Mouse (Mus musculus) midbrain, embryonic 14.5 days (tissue): ENCODE results near the gene Olfr1357. TPM values are rescaled to one million over a fixed set of nuclear protein-coding genes. Genes with fewer than 3 reads are reported as not detected.

Source experiments
- ATAC-seq: fragments of 200-750 bp; cut with Nextera tagmentation; 2 replicates; pipeline ENCODE4 v1.8.0; 2017; ENCODE audit warnings: moderate number of reproducible peaks, moderate library complexity; ENCODE audit not compliant: low FRiP score, low TSS enrichment
- DNase-seq: peaks from one replicate; pipeline ENCODE4 v3.0.0-alpha.2; 2015
- H3K27ac ChIP-seq: fragments of 300-500 bp; sonication (generic); replicated peaks from 2 replicates; pipeline ENCODE4 v1.5.1; 2014; ENCODE audit warnings: mild to moderate bottlenecking, low read depth, low read length, moderate library complexity
- H3K27me3 ChIP-seq: fragments of 300-500 bp; sonication (generic); 2 replicates; pipeline ENCODE4 v1.6.1; 2014; ENCODE audit warnings: low read length, control low read depth, mixed read lengths; ENCODE audit not compliant: control insufficient read depth, insufficient read depth
- H3K36me3 ChIP-seq: fragments of 300-500 bp; sonication (generic); 2 replicates; pipeline ENCODE4 v1.6.1; 2014; ENCODE audit warnings: low read length, control low read depth; ENCODE audit not compliant: control insufficient read depth, insufficient read depth
- H3K4me1 ChIP-seq: fragments of 300-500 bp; sonication (generic); 2 replicates; pipeline ENCODE4 v1.6.1; 2014; ENCODE audit warnings: mild to moderate bottlenecking, antibody characterized with exemption, low read length, control low read depth; ENCODE audit not compliant: control insufficient read depth, insufficient read depth
- H3K4me2 ChIP-seq: fragments of 300-500 bp; sonication (generic); 2 replicates; pipeline ENCODE4 v1.6.1; 2014; ENCODE audit warnings: mild to moderate bottlenecking, low read length, moderate library complexity
- H3K4me3 ChIP-seq: fragments of 300-500 bp; sonication (generic); replicated peaks from 2 replicates; pipeline ENCODE4 v1.5.1; 2014; ENCODE audit warnings: low read depth, low read length
- H3K9ac ChIP-seq: fragments of 300-500 bp; sonication (generic); replicated peaks from 2 replicates; pipeline ENCODE4 v1.6.1; 2014; ENCODE audit warnings: mild to moderate bottlenecking, low read length, moderate library complexity
- H3K9me3 ChIP-seq: fragments of 300-500 bp; sonication (generic); 2 replicates; pipeline ENCODE4 v1.6.1; 2016; ENCODE audit warnings: low read length, control low read depth, mixed read lengths; ENCODE audit not compliant: control insufficient read depth
- WGBS: fragments of 180-500 bp; shearing (Covaris S2); extraction: QIAGEN DNeasy Blood & Tissue Kit; methylation state at CpG from one replicate; pipeline ENCODE4 v1.1.7; 2014; 5-methylcytosine and 5-hydroxymethylcytosine counted together
- polyA plus RNA-seq: library from polyadenylated mRNA; unstranded; fragments of >200 nt; fragmentation: Nextera tagmentation; extraction: Ambion mirVana; gene quantifications from 2 replicates; pipeline ENCODE4 v1.2.1, GENCODE M21; 2014

Olfr1357 gene
- polyA plus RNA-seq, 1 experiment from 2014 or later: not detected

DNA sequence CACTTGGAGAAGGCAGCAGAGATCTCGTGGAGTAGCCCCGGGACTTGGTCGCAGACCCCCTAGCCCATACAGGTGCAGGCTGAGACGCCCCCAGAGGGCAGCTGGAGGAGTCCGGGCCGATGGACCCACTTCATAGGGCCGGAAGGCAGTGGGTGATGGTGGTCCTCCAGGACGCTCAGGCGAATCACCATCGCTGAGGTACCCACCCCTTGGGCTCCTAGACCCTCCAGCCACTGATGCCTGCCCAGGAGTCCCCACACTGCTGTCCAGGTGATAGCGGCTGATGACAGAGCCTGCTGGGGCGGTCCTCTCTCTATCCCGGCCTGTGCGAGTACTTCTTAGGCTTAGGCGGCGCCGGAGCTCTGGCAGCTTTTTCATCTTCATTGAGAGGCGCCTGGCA, 28.6 kb downstream of the Olfr1357 start:
- Histone ChIP-seq H3K27me3 (no peaks in the 10 kb centered on the region), H3K4me2 (no peak overlapping the region), H3K9me3 (no peaks in the 10 kb centered on the region), H3K27ac (no peak overlapping the region), H3K36me3 (peaks cover 21% of the 10 kb centered on the region), H3K9ac (no peak overlapping the region), H3K4me3 (no peak overlapping the region), H3K4me1 (0 out of 2 replicates have a peak, but pooled peaks cover 5% of the 10 kb centered on the region)
- ATAC-seq (no peak), DNase-seq (no peak)
- 95% methylated on average over 18 of the region's 18 CpGs for WGBS

DNA sequence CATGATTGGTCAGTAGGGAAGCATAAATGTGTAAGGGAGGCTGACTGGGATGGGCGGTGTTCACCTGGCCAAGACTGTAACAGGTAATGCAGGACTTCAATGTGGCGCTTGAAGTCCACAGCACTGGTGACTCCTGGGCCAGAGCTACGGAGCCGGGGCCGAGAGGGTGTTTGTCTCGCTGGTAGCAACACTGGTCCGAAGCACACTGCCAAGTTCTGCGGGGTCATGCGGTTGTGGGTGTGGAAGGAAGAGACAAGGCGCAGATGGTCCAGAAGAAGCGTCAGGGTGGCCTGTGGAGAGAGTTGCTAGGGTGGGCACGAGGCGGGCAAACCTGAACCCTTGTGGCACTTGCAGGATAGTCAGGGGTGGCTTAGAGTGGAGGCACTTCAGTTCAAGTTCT, 31.8 kb downstream of the Olfr1357 start:
- Histone ChIP-seq H3K9ac (no peak overlapping the region), H3K9me3 (no peaks in the 10 kb centered on the region), H3K36me3 (peaks cover 43% of the 10 kb centered on the region), H3K4me3 (no peak overlapping the region), H3K27ac (no peak overlapping the region), H3K4me1 (no peaks in the 10 kb centered on the region), H3K4me2 (no peak overlapping the region), H3K27me3 (no peaks in the 10 kb centered on the region)
- WGBS: 98% methylated on average over 13 of the region's 13 CpGs
- DNase-seq: no peak
- no peak for ATAC-seq

GRCm38 (mm10) chr10:78585606-78586005, 32.3 kb downstream of the Olfr1357 start:
- Histone ChIP-seq H3K4me2 (no peak overlapping the region), H3K4me3 (no peak overlapping the region), H3K4me1 (no peaks in the 10 kb centered on the region), H3K9me3 (no peaks in the 10 kb centered on the region), H3K27ac (no peak overlapping the region), H3K36me3 (peaks cover 46% of the 10 kb centered on the region), H3K27me3 (no peaks in the 10 kb centered on the region), H3K9ac (no peak overlapping the region)
- no peak for ATAC-seq
- no peak for DNase-seq
- 89% methylated on average over 22 of the region's 22 CpGs for WGBS

GRCm38 (mm10) chr10:78584996-78585395, 32.9 kb downstream of the Olfr1357 start:
- H3K9ac ChIP-seq: no peak overlapping the region
- DNase-seq (no peak), ATAC-seq (no peak)
- H3K4me1 ChIP-seq: no peaks in the 10 kb centered on the region
- H3K27ac ChIP-seq: no peak overlapping the region
- peaks cover 50% of the 10 kb centered on the region for H3K36me3 ChIP-seq
- 81% methylated on average over 1 of the region's 1 CpGs for WGBS
- H3K4me3 ChIP-seq: no peak overlapping the region
- H3K4me2 ChIP-seq: no peak overlapping the region
- H3K9me3 ChIP-seq: no peaks in the 10 kb centered on the region
- no peaks in the 10 kb centered on the region for H3K27me3 ChIP-seq

GRCm38 (mm10) chr10:78583939-78584338, 33.9 kb downstream of the Olfr1357 start:
- 85% methylated on average over 3 of the region's 3 CpGs for WGBS
- Histone ChIP-seq H3K27ac (no peak overlapping the region), H3K27me3 (no peaks in the 10 kb centered on the region), H3K4me1 (no peaks in the 10 kb centered on the region), H3K9ac (no peak overlapping the region), H3K4me2 (no peak overlapping the region), H3K4me3 (no peak overlapping the region), H3K9me3 (no peaks in the 10 kb centered on the region), H3K36me3 (peaks cover 57% of the 10 kb centered on the region)
- ATAC-seq (no peak), DNase-seq (no peak)

DNA sequence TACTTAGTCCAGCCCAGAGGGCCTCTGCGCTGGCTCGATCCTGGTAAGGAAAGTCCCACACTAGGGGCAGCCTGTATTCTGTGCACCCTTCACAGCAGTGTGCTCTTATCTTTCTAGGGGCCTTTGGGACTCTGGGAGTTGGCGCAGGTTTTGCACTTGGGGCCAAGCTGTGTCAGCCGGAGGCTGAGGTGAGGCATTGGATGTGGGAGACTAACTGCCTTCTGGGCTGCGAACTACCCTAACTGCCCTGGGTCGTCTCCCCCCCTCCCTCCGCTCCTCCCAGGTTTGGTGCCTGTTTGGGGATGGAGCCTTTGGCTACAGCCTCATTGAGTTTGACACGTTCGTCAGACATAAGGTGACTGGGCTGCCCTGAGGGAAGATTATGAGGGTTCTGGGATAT, 34.5 kb downstream of the Olfr1357 start:
- Histone ChIP-seq H3K27ac (no peak overlapping the region), H3K27me3 (no peaks in the 10 kb centered on the region), H3K36me3 (peaks cover 59% of the 10 kb centered on the region), H3K9ac (no peak overlapping the region), H3K4me3 (no peak overlapping the region), H3K4me2 (no peak overlapping the region), H3K9me3 (no peaks in the 10 kb centered on the region), H3K4me1 (no peaks in the 10 kb centered on the region)
- DNase-seq (no peak), ATAC-seq (no peak)
- WGBS: 81% methylated on average over 9 of the region's 9 CpGs

GRCm38 (mm10) chr10:78581121-78581520, 36.8 kb downstream of the Olfr1357 start:
- WGBS: 94% methylated on average over 7 of the region's 7 CpGs

GRCm38 (mm10) chr10:78578204-78578603, 39.7 kb downstream of the Olfr1357 start:
- DNase-seq (no peak), ATAC-seq (no peak)
- WGBS: 82% methylated on average over 3 of the region's 3 CpGs
- no peaks in the 10 kb centered on the region for H3K27me3 ChIP-seq
- no peak overlapping the region for H3K27ac ChIP-seq
- H3K4me2 ChIP-seq: no peak overlapping the region
- H3K36me3 ChIP-seq: peaks cover 42% of the 10 kb centered on the region
- peaks cover 7% of the 10 kb centered on the region; the same call in 1 of the 2 replicates for H3K4me1 ChIP-seq
- H3K4me3 ChIP-seq: no peak overlapping the region
- H3K9ac ChIP-seq: no peak overlapping the region
- H3K9me3 ChIP-seq: no peaks in the 10 kb centered on the region

More at GRCm38 (mm10) chr10:78581121-78581520, 36.8 kb downstream of the Olfr1357 start:
- H3K36me3 ChIP-seq: peaks cover 65% of the 10 kb centered on the region
- H3K4me2 ChIP-seq: no peak overlapping the region
- no peak overlapping the region for H3K9ac ChIP-seq
- no peak overlapping the region for H3K27ac ChIP-seq
- H3K4me1 ChIP-seq: no peaks in the 10 kb centered on the region
- DNase-seq (no peak), ATAC-seq (no peak)
- no peak overlapping the region for H3K4me3 ChIP-seq
- H3K9me3 ChIP-seq: no peaks in the 10 kb centered on the region
- no peaks in the 10 kb centered on the region for H3K27me3 ChIP-seq

DNA sequence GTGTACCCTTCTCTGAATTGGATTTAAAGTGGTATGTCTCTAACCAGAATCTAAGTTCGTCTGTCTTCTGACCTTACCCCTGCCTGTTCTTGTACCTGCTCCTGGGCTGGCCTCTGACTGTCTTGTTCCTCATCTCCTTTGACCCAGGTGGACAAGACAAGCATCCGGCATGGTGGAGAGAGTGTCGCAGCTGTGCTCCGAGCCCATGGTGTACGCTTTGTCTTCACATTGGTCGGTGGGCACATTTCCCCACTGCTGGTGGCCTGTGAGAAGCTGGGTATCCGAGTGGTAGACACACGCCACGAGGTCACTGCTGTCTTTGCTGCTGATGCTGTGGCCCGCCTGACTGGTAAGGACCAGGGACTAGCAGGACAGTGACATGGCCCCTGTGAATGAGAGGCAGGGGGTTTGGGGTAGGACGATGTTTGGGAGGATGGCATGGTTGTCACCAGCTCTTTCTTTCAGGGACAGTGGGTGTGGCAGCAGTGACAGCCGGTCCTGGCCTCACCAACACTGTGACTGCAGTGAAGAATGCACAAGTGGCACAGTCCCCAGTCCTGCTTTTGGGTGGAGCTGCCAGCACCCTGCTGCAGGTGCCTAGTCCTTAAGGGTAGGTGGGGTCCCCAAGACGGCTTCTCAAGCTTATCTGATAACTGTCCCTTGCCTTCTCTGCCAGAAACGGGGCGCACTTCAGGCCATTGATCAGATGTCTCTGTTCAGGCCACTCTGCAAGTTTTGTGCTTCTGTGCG, 41.3 kb downstream of the Olfr1357 start:
- no peak overlapping the region for H3K4me3 ChIP-seq
- 94% methylated on average over 16 of the region's 16 CpGs for WGBS
- peaks cover 37% of the 10 kb centered on the region for H3K36me3 ChIP-seq
- H3K4me1 ChIP-seq: peaks cover 7% of the 10 kb centered on the region; the same call in 1 of the 2 replicates
- H3K27me3 ChIP-seq: no peaks in the 10 kb centered on the region
- H3K9ac ChIP-seq: no peak overlapping the region
- no peaks in the 10 kb centered on the region for H3K9me3 ChIP-seq
- ATAC-seq (no peak), DNase-seq (no peak)
- H3K27ac ChIP-seq: no peak overlapping the region
- H3K4me2 ChIP-seq: no peak overlapping the region
